Mouse (Mus musculus): Measurements from ENCODE around the gene B3galt4. TPM values are rescaled to one million over a fixed set of nuclear protein-coding genes. Genes with fewer than 3 reads are reported as not detected.
A peak's percentile ranks its signal among the peaks of the same experiment; 100 is the strongest.

The B3galt4 gene
- total and polyA plus RNA-seq, 2 experiments from 2014 or later, result 0.53 to 6.1 TPM

- peaks cover 9% of the 10 kb centered on the region for H3K36me3 ChIP-seq (replicated peaks; ENCODE audit: control insufficient read depth, insufficient read depth, low read length)
- peak overlapping the region; percentile 66 for H3K4me3 ChIP-seq (ENCODE audit: low read depth, low read length)
- H3K9me3 ChIP-seq (replicated peaks; ENCODE audit: control insufficient read depth, low read length), result no peaks in the 10 kb centered on the region
- peak overlapping the region; percentile 59 for H3K9ac ChIP-seq (replicated peaks; ENCODE audit: low read depth, low read length)
- WGBS, result 0% methylated on average over 52 of the region's 52 CpGs
- peaks cover 5% of the 10 kb centered on the region; the same call in 1 of the 2 replicates for H3K4me1 ChIP-seq (ENCODE audit: control insufficient read depth, insufficient read depth)
- ATAC-seq (ENCODE audit: insufficient read depth, low read depth), result peak; percentile 42
- peak; percentile 86 for DNase-seq (ENCODE audit: low spot score)
- no peaks in the 10 kb centered on the region for H3K27me3 ChIP-seq (ENCODE audit: control insufficient read depth, insufficient read depth, low read length)
- peak overlapping the region; percentile 73 for H3K27ac ChIP-seq (ENCODE audit: low read depth)
- TF ChIP-seq CTCF (IDR thresholded peaks at IDR 0.05; ENCODE audit: low read depth) (peak; percentile 24; the same call in 1 of the 2 replicates), EP300 (IDR thresholded peaks at IDR 0.05; ENCODE audit: low read depth) (no peak)
- H3K4me2 ChIP-seq (ENCODE audit: low read depth, low read length), result peak overlapping the region; percentile 94
These were observed 31.7 kb downstream of the B3galt4 start for GRCm38 (mm10) chr17:33919351-33920281.

DNA sequence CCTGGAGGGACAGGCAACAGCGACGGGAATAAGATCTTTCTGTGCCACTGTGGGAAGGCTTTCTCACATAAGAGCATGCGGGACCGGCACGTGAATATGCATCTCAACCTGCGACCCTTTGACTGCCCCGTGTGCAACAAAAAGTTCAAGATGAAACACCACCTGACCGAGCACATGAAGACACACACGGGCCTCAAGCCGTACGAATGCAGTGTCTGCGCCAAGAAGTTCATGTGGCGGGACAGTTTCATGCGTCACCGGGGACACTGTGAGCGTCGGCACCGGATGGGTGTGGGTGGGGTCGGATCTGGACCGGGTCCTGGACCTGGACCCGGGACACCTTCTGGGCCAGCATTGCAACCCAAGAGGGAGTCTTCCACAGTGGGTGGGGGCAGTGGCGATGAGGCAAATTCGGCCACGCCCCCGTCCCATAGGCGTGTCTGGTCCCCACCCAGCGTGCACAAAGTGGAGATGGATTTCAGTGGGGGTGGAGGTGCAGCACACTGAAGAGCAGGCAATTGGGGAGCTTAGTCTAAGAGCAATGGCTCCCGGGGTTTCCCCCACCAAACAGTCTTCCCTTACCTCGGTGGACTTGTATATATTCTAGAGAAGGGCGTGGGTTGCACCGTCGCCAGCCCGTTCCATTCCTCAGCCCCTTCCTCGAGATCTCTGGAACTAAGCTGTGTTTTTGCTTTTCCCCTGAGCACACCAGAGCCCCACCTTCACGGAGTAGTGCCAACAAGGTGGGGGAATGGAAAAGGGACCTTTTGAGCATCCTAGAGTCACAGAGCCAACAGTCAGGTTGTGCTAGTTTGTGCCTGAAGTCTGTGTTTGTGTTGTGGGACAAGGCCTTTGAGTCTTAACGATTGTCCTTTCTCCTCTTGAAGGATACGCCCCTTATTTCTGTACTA lies 32.7 kb downstream of the B3galt4 start:
- peak overlapping the region; percentile 59; the same call in 1 of the 2 replicates for H3K9ac ChIP-seq (replicated peaks; ENCODE audit: low read depth, low read length)
- H3K36me3 ChIP-seq (replicated peaks; ENCODE audit: control insufficient read depth, insufficient read depth, low read length), result peaks cover 20% of the 10 kb centered on the region
- DNase-seq (ENCODE audit: low spot score), result no peak
- H3K4me3 ChIP-seq (ENCODE audit: low read depth, low read length), result peak overlapping the region; percentile 66
- H3K4me2 ChIP-seq (ENCODE audit: low read depth, low read length), result peak overlapping the region; percentile 94
- H3K9me3 ChIP-seq (replicated peaks; ENCODE audit: control insufficient read depth, low read length), result no peaks in the 10 kb centered on the region
- TF ChIP-seq CTCF (IDR thresholded peaks at IDR 0.05; ENCODE audit: low read depth), result no peak
- no peak for TF ChIP-seq EP300 (IDR thresholded peaks at IDR 0.05; ENCODE audit: low read depth)
- H3K27me3 ChIP-seq (ENCODE audit: control insufficient read depth, insufficient read depth, low read length), result no peaks in the 10 kb centered on the region
- peak overlapping the region; percentile 73 for H3K27ac ChIP-seq (ENCODE audit: low read depth)
- ATAC-seq (ENCODE audit: insufficient read depth, low read depth), result no peak
- H3K4me1 ChIP-seq (ENCODE audit: control insufficient read depth, insufficient read depth), result peaks cover 5% of the 10 kb centered on the region; the same call in 1 of the 2 replicates
- 57% methylated on average over 37 of the region's 37 CpGs for WGBS

- no peak overlapping the region for H3K4me2 ChIP-seq (ENCODE audit: low read depth, low read length)
- H3K9me3 ChIP-seq (replicated peaks; ENCODE audit: control insufficient read depth, low read length), result no peaks in the 10 kb centered on the region
- no peak for TF ChIP-seq CTCF (IDR thresholded peaks at IDR 0.05; ENCODE audit: low read depth)
- TF ChIP-seq EP300 (IDR thresholded peaks at IDR 0.05; ENCODE audit: low read depth), result no peak
- ATAC-seq (ENCODE audit: insufficient read depth, low read depth) (no peak), DNase-seq (ENCODE audit: low spot score) (no peak)
- H3K27ac ChIP-seq (ENCODE audit: low read depth), result no peak overlapping the region
- no peaks in the 10 kb centered on the region for H3K27me3 ChIP-seq (ENCODE audit: control insufficient read depth, insufficient read depth, low read length)
- H3K9ac ChIP-seq (replicated peaks; ENCODE audit: low read depth, low read length), result no peak overlapping the region
- 80% methylated on average over 18 of the region's 18 CpGs for WGBS
- no peak overlapping the region for H3K4me3 ChIP-seq (ENCODE audit: low read depth, low read length)
- H3K4me1 ChIP-seq (ENCODE audit: control insufficient read depth, insufficient read depth), result peaks cover 5% of the 10 kb centered on the region; the same call in 1 of the 2 replicates
- peaks cover 23% of the 10 kb centered on the region for H3K36me3 ChIP-seq (replicated peaks; ENCODE audit: control insufficient read depth, insufficient read depth, low read length)
These were observed 33.5 kb downstream of the B3galt4 start for GRCm38 (mm10) chr17:33917656-33918292.

DNA sequence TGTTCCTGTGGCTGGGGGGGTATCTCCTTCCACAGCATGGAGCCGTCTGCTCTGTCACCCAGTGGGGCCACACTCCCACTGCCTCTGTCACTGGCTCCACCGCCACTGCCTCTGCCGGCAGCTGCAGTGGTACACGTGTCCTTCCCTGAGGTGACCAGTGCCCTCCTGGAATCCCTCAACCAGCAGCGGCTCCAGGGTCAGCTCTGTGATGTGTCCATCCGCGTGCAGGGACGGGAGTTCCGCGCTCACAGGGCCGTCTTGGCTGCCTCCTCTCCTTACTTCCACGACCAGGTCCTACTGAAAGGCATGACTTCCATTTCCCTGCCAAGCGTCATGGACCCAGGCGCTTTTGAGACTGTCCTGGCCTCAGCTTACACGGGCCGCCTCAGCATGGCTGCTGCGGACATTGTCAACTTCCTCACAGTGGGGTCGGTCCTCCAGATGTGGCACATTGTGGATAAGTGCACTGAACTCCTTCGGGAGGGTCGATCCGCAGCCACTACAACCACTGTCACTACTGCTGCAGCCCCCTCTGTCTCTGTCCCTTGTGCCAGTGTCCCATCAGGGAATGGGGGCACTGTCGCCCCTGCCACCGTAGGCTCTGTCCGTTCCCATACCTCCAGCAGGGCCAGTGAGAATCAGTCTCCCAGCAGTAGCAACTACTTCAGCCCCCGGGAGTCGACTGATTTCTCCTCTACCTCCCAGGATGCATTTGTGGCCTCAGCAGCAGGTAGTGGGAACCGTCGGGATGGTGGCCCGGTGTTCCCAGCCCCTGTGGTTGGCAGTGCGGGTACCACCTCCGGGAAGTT lies 34.2 kb downstream of the B3galt4 start:
- DNase-seq (ENCODE audit: low spot score), result no peak
- TF ChIP-seq CTCF (IDR thresholded peaks at IDR 0.05; ENCODE audit: low read depth), result no peak
- no peak for TF ChIP-seq EP300 (IDR thresholded peaks at IDR 0.05; ENCODE audit: low read depth)
- peak overlapping the region; percentile 73; the same call in 1 of the 2 replicates for H3K9ac ChIP-seq (replicated peaks; ENCODE audit: low read depth, low read length)
- WGBS, result 69% methylated on average over 31 of the region's 31 CpGs
- H3K9me3 ChIP-seq (replicated peaks; ENCODE audit: control insufficient read depth, low read length), result no peaks in the 10 kb centered on the region
- H3K27me3 ChIP-seq (ENCODE audit: control insufficient read depth, insufficient read depth, low read length), result no peaks in the 10 kb centered on the region
- H3K27ac ChIP-seq (ENCODE audit: low read depth), result peak overlapping the region; percentile 72; the same call in 1 of the 2 replicates
- H3K4me1 ChIP-seq (ENCODE audit: control insufficient read depth, insufficient read depth), result peaks cover 5% of the 10 kb centered on the region; the same call in 1 of the 2 replicates
- peaks cover 28% of the 10 kb centered on the region for H3K36me3 ChIP-seq (replicated peaks; ENCODE audit: control insufficient read depth, insufficient read depth, low read length)
- H3K4me2 ChIP-seq (ENCODE audit: low read depth, low read length), result peak overlapping the region; percentile 69
- peak overlapping the region; percentile 74 for H3K4me3 ChIP-seq (ENCODE audit: low read depth, low read length)
- no peak for ATAC-seq (ENCODE audit: insufficient read depth, low read depth)

Data from heart, postnatal 0 days (tissue).